Mouse (Mus musculus) left cerebral cortex, adult 11 months (tissue): ENCODE measurements around the gene Sept5.
A peak's percentile ranks its signal among the peaks of the same experiment; 100 is the strongest.

Experiments
- DNase-seq: peaks from one replicate; pipeline ENCODE4 v3.0.0; 2022; ENCODE audit warnings: low spot score

Sept5 gene

DNA sequence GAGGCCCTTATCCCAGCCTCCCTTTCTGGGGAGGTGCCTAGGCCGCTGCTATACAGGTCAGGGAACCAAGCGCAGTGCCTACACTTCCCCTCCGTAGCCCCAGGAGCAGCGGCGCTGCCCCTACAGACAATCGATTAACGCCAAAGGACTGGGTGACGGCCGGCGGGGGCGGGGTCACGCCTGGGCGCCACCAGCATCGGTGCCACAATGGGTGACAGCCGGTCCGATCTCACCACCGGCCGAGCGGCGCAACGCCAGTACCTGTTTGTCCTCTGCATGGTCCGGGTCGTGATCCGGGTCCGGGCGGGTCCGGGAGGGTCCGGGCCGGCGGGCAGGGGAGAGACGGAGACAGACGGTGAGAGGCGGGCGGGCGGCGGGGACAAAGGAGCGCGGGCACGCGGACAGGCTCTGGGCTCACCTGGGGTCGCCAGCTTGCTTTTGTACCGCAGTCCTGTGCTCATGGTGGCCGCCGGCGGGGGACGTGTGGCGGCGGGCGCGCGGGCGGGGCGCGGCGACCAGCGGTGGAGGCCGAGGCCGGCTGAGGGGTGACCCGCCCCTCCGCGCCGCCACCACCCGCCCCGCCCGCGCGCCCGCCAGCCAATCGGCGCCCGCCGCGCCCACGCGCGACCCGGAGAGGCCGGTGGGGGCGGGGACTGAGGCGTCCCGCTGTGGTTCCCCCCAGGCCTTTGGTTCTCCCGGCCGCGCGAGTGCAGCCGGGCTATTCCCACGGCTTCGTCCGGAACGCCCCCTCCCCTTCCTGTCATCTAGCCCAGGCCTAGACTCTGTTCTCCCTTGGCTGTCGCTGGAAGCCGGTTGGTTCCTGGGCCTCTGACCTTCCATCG, at the start of gene Sept5:
TSS of gene Sept5 (minus strand) at position 565 of the 842 bp plus-strand sequence.
- DNase-seq: no peak

DNA sequence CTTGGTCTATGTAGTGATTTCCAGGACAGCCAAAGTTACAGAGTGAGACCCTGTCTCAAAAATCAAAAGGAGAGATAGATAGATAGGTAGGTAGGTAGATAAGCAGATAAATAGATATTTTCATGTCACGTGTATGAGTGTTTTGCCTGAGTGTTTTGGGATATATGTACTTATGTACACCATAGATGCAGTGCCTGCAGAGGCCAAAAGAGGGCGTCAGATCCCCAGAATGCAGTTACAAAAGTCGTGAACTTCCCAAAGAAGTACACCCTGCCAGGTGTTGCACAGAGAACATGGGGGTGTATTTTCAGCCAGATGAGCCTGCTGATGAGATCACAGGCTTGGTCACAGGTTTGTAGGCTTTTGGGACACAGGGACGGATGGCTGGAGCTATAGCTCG, 49.4 kb upstream of the Sept5 start:
- no peak for DNase-seq

DNA sequence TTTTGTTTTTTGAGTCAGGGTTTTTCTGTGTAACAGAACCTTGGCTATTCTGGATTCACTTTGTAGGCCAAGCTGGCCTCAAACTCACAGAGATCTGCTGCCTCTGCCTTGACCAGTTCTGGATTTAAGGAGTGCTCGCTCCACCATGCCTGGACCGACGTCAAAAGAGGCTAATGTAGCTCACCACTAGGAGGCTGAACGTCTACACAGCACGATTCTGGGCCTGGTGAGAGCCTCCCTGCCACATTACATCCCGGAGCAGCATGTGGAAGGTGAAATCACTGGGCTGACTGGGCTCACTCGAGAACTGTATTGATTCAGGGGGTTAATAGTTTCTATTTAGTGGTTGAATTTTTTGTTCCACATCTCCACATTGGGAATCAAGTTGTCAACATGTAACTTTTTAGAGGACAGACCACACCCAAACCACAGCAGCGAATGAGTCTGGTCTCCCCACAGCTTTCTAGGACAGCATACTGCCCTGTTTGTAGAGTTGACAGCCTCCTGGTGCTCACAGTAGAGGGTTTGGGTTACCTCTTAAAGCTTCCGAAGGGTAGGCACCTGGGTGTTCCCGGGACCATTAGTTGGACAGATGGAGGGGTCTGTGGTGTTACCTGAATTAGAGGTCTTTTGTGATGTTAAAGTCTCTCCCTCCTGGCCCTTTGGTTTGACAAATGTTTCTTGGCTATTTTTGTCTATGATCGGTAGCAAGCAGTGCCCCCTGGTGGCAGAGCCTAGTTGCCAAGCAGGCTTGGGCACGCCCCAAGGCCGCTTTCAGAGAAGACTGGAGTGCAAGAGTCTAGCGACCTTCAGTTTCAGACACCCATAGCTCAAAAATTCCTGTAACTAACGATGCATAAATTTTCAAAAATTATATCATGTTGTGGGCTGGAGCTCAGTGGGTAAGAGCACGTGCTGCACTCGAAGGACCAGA, 48.3 kb upstream of the Sept5 start:
- DNase-seq: peak; percentile 39

DNA sequence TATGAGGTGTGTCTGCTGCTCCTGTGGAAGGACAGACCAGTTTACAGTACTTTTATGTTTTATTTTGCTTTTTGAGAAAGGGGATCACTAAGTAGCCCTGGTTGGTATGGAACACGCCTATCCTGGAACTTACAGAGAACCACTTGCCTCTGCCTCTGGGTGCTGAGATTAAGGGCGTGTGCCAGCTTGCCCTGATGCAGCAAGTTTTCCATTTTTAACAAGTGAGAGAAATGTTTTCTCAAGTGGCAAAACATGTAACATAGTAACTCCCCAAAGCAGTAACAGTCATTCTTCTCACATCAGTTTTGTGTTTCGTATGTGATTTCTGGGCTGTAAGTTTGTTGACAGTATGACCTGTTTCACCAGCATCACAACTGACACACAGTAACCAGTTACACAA, 43.3 kb upstream of the Sept5 start:
- no peak for DNase-seq

DNA sequence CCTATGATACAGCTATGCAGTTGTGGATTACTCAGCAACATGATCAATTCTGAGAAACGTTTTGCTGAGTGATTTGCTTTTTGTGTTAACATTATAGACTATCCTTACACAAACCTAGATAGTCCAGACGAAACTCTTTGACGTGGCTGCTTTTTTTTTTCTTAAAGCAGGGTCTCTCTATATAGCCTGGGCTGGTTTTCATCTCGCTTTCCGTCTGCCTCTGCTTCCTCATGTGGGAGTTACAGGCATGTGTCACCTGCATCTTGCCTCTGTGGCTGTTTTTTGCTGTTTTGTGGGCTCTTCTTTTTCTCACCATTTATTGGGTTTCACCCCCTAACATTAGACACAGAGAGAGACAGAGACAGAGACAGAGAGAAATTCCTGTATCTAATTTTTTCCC, 42.3 kb upstream of the Sept5 start:
- DNase-seq: no peak

DNA sequence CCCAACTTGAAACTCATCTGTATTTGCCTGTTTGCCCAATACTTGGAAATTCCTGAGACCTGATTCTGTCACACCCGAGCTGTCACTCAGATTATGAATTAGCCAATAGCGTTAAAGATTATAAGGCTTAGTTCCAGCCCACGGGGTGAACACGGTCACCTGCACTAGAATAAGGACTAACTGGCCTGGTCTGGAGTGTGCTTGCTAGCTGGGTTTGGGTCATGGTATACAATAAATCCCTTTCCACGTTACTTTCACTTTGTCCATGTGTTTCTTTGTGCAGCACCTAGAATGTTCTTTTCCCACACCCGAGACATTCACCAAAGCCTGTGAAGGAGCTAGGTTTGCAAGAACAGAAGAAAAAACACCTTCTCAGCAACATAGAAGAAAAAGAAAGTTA, 40.2 kb upstream of the Sept5 start:
- DNase-seq: no peak

DNA sequence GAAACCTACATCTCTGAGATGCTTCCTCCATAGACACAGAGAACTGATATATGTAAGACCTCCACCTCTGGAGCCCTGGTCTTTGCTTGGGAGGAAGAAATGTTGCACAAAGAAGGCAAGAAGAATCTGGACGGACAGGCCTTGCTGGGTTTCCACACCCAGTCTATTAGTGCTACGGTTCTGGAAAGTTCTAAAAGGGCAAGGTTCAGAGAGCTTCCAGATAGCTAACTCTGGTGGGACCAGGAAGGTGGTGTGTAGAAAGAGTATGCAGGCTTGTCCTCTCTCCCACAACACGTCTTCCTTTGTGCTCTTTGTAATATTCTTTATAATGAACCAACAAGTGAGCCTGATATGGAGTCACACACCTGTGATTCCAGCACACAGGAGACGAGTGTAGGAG, 28.8 kb upstream of the Sept5 start:
- DNase-seq: no peak

DNA sequence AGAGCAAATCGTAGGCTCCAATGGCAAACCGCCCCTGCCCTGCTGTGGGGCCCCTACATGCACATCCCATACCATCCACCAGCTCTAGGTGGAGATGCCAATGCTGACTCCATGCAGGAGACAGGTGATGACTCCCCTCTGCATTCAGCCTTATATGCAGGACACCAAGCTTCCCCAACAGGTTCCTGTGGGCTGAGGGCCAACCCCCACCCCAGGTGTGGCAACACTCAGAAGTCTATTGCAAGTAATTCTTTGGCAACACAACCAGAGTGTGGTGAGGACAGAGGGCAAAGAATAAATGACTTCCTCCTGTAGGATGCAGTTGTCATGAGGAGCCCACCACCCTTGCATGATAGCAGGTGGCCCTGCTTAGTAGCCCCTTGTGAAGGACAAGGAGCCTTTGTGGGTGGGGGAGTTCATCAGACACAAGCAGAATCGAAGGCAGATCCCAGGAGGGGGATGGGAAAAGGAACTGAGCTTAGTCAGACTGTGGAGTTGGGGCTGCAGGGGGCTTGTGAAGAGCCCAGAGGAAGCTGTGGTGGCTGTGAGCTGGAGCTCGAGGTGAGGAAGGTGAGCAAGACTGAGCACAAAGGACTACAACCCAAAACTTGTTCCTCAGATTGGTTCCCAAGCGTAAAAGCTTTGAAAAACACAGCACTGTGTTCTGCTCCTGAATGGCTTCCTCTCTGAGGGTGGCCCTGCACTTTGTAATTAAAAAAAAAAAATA, 25.8 kb upstream of the Sept5 start:
- no peak for DNase-seq

DNA sequence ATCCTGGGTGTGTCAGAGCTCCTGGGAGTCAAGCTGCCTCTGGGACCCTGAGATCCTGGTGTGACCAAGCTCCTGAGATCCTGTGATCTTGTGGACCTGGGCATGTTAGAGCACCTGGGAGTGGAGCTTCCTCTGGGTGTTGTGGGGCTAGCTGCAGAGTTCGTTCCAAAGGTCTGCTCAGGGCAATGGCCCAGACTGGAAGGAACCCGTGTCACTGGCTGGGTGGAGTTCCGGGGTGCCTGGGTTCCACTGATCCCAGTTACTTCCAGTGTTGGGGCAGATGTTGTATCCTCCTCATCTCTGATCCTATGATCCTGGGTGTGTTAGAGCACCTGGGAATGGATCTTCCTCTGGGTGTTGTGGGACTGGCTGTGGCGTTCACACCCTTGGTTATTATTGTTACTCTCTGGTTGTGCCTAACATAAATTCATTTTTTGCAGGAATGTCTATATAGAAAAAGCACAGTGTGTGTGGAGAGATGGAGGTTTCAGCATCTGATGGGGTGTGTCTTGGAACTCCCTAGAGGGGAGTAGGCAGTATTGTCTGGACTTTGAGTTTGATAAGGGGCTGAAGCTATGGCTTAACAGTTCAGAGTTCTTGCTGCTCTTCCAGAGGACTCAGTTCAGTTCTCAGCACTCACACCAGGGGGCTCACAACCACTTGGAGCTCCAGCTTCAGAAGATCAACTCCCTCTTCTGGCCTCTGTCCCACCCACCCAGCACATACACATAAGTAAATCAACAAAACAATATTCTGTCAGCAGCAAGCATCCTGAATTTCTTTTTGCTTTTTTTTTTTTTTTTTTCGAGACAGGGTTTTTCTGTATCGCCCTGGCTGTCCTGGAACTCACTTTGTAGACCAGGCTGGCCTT, 23.8 kb upstream of the Sept5 start:
- DNase-seq: no peak

DNA sequence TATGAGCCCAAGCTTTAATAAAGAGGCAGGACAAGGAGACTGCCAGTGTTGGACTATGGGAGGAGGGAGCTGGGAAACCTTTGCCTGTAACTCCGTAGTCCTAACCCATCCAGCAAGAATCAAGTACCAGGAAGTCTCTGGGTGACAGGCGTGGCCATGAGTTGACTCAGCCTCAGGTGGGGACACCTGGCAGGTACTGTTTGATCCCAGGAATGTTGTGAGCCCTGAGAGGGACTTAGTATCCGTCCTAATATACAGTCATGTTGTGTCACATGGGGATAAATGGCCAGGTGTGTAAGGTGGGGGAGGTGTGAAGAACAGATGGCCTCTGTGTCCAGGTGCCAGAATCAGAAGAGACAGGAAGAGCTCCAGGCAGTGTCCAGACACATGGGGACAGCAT, 19.4 kb upstream of the Sept5 start:
- DNase-seq: no peak

DNA sequence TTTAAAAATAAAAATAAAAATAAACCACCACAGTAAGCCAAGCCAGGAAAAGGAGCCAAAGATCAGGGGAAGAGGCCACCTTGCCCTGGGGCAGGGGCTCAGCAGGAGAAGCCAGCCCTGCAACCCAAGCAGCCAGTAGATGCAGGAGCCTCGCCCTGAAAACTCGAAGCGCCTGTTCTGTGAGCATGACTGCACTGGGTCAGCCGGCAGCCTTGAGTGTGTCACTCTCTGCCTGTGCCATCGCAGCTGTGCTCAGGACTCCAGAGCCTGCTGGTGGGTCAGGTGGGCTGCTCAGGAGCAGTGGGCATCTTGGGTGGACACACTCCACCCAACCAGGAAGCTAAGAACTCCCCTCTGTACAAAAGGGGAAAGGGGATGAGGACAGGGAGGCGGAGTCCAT, 15.6 kb upstream of the Sept5 start:
- no peak for DNase-seq

DNA sequence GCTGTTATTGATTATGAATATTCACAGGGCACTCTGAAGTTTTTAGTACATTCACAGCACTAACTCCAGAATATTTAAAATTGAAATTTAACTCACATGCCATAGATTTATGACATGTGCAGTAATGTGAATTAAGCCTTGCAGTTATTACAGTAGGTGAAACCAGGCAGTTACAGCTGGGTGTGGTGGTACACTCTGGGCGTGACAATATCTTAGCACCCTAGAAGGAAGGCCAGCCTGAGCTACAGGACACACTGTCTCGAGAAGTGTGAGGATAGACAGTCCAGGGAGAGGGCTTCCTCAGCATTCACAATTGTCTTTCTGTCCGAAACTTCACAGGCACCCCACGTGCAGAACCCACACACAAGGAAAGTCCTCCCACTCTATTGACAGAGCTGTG, 14.7 kb upstream of the Sept5 start:
- no peak for DNase-seq

DNA sequence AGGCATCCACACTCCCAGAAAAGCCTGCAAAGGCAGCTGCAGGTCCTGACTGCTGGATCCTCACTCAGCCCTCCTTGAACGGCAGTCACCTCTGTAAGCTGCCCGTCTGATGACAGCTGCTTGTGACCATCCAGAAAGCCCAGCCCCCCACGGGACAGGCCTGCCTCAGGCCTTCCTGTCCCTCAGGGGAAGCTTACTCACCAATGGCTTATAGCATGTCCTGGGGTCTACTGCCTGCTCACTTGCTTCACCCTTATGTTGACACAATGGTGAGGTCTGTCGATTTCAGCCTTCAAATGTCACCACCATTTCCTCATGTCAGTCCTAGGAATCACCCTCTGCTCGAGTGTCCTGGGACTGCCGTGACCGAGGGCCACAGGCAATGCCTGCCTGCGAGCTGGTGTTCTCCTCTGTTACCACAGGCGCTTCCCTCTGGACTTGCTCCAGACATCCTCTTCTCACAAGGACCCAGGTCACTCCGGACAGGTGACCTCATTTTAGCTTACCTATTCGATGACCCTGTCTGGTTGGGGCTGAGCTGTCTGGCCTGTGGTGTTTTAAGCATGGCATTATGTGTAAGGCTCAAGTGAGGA, 13.7 kb upstream of the Sept5 start:
- no peak for DNase-seq

DNA sequence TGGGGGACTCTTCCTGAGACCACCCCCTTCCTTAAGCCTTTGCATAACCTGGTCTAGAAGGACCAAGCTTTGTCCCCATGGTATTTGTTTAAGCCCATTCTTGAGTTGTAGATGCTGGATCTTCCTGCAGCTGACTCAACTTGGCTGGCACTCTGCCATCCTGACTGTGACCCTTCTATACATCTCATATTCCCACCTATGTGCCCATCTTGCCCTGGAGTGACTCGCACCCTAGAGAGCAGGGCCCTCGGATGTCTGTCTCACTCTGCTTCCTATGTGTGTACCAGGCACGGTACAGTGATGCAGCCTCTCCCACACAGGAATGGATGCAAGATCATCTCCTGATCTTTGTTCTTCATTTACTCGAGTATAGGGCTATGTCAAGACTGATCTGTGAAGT, 13.1 kb upstream of the Sept5 start:
- no peak for DNase-seq

DNA sequence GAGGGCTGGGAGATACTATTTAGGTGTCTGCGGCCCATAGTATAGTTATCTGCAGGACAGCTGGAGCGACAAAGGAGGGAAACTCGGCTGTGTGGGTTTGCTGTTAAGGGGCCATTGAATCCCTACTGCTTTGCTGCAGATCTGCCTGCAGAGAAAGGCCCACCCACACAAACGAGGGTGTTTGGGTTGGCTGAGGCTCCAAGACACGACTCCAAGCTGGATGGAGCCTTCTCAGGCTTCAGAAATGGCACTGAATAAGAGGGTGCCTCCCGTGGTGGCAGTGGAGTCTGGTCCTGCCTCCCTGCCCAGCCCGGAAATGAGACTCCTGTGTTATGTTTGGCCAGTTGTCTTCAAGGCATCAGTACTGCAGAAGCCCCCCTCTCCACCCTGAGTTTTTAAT, 12.5 kb upstream of the Sept5 start:
- DNase-seq: peak; percentile 33

DNA sequence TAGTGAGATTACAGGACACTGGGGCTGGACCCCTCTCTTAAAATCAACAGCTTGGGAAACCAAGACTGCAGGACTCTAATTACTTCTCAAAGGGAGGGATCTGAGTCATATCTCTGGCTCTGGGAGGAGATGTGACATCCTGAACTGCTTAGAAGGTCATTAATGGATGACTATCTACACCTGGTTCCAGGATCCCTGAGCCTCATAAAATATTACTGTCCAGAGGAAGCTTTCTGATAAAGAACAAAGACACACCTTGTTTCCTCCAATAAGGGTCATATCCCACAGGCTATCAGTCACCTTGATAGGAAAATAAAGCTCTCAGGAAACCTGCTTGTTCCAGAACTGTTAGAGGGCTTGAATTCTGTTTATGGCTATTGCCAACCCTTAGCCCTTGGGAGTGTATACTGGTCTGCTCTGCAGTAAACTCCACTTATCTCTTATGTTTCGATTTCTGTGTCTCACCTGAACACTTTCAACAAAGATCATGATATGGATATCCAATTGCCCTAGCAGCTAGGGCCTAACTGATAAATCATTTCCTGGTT, 9.7 kb upstream of the Sept5 start:
- no peak for DNase-seq

DNA sequence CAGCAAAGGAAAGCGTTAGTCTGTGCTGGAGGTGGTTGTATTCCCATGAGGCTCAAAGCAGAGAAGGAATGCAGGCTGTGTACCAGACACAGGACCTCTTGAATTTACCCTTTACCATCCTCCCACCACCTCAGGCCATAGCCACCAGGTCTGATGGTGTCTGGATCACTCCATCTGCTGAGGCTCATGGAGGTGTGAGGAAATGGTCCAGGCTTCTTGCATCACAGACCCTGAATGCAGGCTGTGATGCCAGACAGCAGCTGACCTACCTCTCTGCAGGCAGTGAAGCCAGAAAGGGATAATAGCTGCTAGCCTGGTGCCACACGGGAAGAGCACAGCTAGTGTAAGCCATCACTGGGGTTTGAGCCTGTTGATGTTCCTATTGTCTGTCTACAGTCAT, 8.6 kb upstream of the Sept5 start:
- no peak for DNase-seq

DNA sequence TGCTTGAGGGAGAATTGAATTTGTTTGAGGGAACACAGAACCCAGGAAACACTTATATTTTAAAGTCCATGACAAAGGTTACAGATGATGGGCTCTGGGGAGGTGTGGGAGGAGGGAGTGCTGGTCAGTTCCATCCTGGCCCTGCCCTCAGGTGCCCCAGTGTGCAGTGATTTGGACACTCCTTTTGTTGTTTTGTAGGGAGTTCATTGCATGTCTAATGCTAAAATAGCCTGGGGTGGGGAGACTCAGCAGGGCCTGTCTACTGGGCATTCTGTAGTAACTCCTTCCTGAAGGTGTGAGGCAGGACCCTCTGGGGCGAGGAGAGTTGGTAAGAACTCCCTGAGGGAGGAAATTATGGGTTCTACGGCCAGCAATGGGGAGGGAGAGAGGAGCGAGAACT, 7.0 kb upstream of the Sept5 start:
- DNase-seq: no peak

DNA sequence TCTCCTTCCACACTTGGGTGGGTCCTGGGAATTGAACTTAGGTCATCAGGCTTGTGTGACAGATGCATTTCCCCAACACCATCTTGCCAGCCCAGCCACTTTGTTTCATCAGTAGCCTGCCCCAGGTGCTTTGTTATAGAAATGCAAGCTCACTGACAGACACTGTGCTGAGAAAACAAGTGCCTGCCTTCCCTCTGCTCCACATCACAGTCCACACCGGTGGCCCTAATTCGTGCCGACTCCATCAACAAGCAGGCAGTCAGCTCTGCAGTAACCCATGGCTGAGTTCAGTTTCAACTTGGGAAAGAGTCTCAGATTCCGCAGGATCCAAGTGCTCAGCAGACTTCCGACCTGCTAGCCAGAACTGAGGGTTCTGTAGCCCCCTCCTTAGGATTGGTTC, 6.6 kb upstream of the Sept5 start:
- no peak for DNase-seq

DNA sequence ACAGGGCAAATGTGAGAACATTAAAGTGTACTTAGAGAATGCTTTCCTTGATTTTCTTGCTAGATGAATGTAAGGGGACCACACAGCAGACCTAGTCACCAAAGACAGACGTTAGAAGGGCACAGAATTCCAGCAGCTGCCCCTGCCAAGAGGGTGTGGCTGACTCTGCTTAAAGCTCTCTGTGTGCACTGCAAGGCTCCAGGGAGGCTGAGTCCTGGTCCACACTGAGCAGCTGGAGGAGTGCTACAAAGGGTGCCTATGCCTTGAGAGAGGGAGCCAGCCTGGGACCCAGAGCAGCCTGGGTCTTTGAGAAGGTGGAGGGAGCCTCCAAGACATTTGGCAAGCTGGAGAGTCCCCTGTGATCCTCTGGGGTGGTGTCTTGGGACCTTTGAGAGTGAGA, 3.6 kb upstream of the Sept5 start:
- no peak for DNase-seq

DNA sequence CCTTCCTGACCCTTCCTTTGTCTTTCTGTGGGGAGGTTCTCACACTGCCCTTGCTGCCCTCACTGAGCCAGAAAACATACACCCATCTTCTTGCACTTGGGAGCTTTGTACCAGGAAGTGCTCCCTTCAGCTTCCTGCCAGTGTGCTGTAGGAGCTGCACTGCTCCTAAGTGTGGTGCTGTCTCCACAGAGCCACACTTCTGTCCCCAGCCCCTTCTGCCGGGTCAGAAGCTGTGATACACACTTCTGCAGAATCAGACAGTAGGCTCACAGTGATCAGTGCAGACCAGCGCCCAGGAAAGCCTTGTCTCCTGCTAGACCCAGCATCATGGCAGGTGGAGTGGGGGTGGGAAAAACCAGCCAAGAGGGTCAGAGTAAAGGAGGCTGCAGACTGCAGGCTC, 3.1 kb upstream of the Sept5 start:
- DNase-seq: no peak
